Mouse (Mus musculus): Measurements from ENCODE around the gene Zmiz2.
"Not testable (repeated sequence)": the region's sequence is repeated elsewhere in the genome, so short reads cannot be mapped to it uniquely, and the experiment has no call there.

Zmiz2 gene

GRCm38 (mm10) chr11:6402515-6403510 lies 13.9 kb downstream of the Zmiz2 start:
- peak; percentile 81 to 88 for DNase-seq

GRCm38 (mm10) chr11:6403830-6404405 lies 15.0 kb downstream of the Zmiz2 start:
- no peak for DNase-seq

GRCm38 (mm10) chr11:6404699-6405566 lies 16.1 kb downstream of the Zmiz2 start:
- no peak for DNase-seq

GRCm38 (mm10) chr11:6405591-6406081 lies 16.8 kb downstream of the Zmiz2 start:
- peak; percentile 76 to 83 for DNase-seq

- peak; percentile 90 to 95 for DNase-seq
These were observed 17.6 kb downstream of the Zmiz2 start for GRCm38 (mm10) chr11:6406251-6407161.

GRCm38 (mm10) chr11:6407162-6407621 lies 18.3 kb downstream of the Zmiz2 start:
- DNase-seq = no peak

- peak in 1 of 2 experiments; percentile 59 for DNase-seq
These were observed 21.3 kb downstream of the Zmiz2 start for GRCm38 (mm10) chr11:6410050-6410602.

- DNase-seq = peak in 1 of 2 experiments; percentile 31
These were observed 21.9 kb downstream of the Zmiz2 start for GRCm38 (mm10) chr11:6410755-6411154.

- DNase-seq = peak; percentile 83 to 94
These were observed 22.8 kb downstream of the Zmiz2 start for GRCm38 (mm10) chr11:6411684-6412083.

- no peak for DNase-seq
These were observed 24.4 kb downstream of the Zmiz2 start for GRCm38 (mm10) chr11:6413264-6413663.

GRCm38 (mm10) chr11:6414751-6415550 lies 26.1 kb downstream of the Zmiz2 start, which contains the start of gene Ppia:
TSS of gene Ppia (plus strand) at chr11:6415443.
- DNase-seq = no peak

GRCm38 (mm10) chr11:6415551-6416404 lies 26.9 kb downstream of the Zmiz2 start:
- DNase-seq = peak; percentile 96 to 98

GRCm38 (mm10) chr11:6416405-6417034 lies 27.6 kb downstream of the Zmiz2 start:
- DNase-seq = peak; percentile 82 to 92

- DNase-seq = no peak
These were observed 28.2 kb downstream of the Zmiz2 start for GRCm38 (mm10) chr11:6417069-6417468.

- DNase-seq = no peak
These were observed 28.6 kb downstream of the Zmiz2 start for GRCm38 (mm10) chr11:6417490-6417889.

GRCm38 (mm10) chr11:6418751-6419150 lies 29.9 kb downstream of the Zmiz2 start:
- DNase-seq = no peak

GRCm38 (mm10) chr11:6419156-6419555 lies 30.3 kb downstream of the Zmiz2 start:
- not testable (repeated sequence) for DNase-seq

GRCm38 (mm10) chr11:6420283-6420703 lies 31.4 kb downstream of the Zmiz2 start:
- DNase-seq = no peak
